Mouse (Mus musculus) cerebral cortex, adult 2 months (tissue): ENCODE results near the gene Ubap1.

Source experiments
- WGBS: fragments of 180-500 bp; shearing (Covaris S2); methylation state at CpG from one replicate; pipeline ENCODE4 v1.1.7; 2018; 5-methylcytosine and 5-hydroxymethylcytosine counted together

The Ubap1 gene

DNA sequence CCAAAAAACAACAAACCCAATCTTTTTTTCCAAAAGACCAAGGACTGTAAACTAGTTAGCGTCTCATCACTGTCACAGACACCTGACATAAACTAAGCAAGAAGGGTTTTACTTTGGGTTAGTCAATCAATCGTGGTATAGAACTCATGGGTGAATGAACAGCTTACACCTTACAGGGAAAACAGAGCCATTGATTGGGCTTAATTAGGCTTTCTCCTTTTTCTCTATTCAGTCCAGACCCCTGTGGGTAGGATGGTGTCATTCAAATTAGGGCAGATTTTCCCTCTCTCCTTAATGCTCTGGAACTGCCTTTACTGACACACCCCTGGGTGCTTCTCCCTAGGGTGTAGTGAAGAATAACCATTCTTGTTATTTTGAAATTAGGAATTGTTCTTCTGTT lies 8.4 kb downstream of the Ubap1 start:
- WGBS: 63% methylated on average over 2 of the region's 2 CpGs

DNA sequence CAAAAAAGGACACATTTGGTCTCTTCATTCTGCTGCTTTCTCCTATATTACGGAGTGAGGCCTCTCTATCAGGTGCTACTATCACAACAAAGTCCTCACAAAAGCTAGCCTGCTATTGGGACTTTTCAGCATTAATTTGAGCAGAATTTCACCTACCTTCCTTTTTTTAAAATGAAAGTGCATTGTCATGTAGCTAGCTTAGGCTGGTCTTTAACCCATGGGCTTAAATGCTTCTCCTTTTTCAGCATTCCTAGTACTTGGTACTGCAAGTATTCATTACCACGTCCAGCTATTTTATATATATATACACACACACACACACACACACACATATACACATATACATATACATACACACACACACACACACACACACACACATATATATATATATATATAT lies 9.9 kb downstream of the Ubap1 start:
- WGBS: 75% methylated on average over 2 of the region's 2 CpGs

- WGBS: 88% methylated on average over 7 of the region's 7 CpGs
These were observed 10.6 kb downstream of the Ubap1 start for GRCm38 (mm10) chr4:41359358-41359757.

- WGBS: 93% methylated on average over 3 of the region's 3 CpGs
These were observed 12.3 kb downstream of the Ubap1 start for GRCm38 (mm10) chr4:41361059-41361458.

- 67% methylated on average over 4 of the region's 4 CpGs for WGBS
These were observed 19.4 kb downstream of the Ubap1 start for GRCm38 (mm10) chr4:41368198-41368597.

DNA sequence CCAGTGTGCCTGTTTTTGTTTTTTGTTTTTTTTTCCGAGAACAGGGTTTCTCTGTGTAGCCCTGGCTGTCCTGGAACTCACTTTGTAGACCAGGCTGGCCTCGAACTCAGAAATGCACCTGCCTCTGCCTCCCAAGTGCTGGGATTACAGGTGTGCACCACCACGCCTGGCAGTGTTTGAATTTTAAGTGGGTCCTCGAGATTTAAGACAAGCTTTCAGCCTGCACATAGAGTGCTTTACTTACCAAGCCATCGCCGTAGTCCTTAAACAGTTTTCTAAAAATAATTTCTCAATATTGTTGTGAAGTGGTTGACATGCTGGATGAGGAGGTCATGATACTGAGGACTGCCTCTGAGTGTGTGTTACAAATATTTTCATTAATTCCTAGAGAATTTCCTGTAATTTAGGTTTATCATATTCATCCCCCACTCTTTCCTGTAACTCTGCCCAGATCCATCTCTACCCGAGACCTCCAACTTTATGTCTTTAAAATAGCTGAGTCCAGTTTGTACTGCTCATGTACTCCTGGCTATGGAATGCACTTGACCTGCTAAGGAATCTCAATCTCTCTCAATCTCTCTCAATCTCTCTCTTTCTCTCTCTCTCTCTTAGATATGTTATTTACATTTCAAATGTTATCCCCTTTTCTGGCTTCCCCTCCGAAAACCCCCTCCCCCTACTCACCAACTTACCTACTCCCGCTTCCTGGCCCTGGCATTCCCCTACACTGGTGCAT lies 21.1 kb downstream of the Ubap1 start:
- WGBS: 87% methylated on average over 9 of the region's 9 CpGs

- 95% methylated on average over 5 of the region's 5 CpGs for WGBS
These were observed 32.6 kb downstream of the Ubap1 start for GRCm38 (mm10) chr4:41381213-41381950.

GRCm38 (mm10) chr4:41386412-41386975 lies 37.7 kb downstream of the Ubap1 start:
- 71% methylated on average over 1 of the region's 1 CpGs for WGBS

GRCm38 (mm10) chr4:41387755-41388469 lies 39.1 kb downstream of the Ubap1 start:
- WGBS: 66% methylated on average over 7 of the region's 7 CpGs

DNA sequence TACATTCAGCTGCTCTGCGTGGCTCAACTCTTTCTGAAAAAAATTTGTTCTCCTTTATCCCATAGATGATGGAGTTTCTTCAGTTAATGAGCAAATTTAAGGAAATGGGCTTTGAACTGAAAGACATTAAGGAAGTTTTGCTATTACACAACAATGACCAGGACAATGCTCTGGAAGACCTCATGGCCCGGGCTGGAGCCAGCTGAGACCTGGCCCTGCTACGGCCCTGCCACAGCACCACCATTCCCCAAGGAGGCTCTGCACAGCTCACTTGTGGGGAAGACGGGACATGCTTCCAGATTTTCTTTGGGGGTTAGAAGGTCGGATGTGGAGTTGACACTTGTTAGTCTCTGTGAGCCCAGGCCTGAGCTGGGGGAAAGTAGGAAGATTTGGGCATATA lies 39.8 kb downstream of the Ubap1 start:
- WGBS: 77% methylated on average over 5 of the region's 5 CpGs

- WGBS: 81% methylated on average over 5 of the region's 5 CpGs
These were observed 40.4 kb downstream of the Ubap1 start for GRCm38 (mm10) chr4:41389240-41389639.

- 27% methylated on average over 3 of the region's 3 CpGs for WGBS
These were observed 41.3 kb downstream of the Ubap1 start for GRCm38 (mm10) chr4:41390122-41390521.

- WGBS: 81% methylated on average over 2 of the region's 2 CpGs
These were observed 42.2 kb downstream of the Ubap1 start for GRCm38 (mm10) chr4:41391015-41391414.

- 72% methylated on average over 9 of the region's 9 CpGs for WGBS
These were observed 45.9 kb downstream of the Ubap1 start for GRCm38 (mm10) chr4:41394651-41395050.

GRCm38 (mm10) chr4:41398353-41398752 lies 49.6 kb downstream of the Ubap1 start:
- 86% methylated on average over 6 of the region's 6 CpGs for WGBS

DNA sequence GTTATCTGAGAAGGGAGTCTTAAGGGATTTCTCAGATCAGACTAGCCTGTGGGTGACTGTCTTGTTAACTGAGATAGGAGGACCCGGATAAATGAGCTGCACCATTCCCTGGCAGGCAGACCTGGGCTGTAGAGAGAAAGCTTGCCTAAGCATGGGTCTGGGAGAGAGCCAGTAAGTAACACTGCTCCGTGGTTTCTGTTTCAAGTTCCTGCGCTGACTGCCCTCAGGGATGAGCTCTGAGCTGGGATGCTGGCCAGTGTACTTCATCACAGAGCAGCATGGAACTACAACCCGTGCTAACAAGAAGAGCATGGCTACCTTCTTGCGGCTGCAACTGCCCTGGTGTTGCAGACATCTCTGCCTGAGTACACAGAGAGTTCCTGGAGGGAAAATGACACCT lies 51.1 kb downstream of the Ubap1 start:
- 58% methylated on average over 5 of the region's 5 CpGs for WGBS

- 92% methylated on average over 5 of the region's 5 CpGs for WGBS
These were observed 52.8 kb downstream of the Ubap1 start for GRCm38 (mm10) chr4:41401573-41401972.

- WGBS: 94% methylated on average over 9 of the region's 9 CpGs
These were observed 57.8 kb downstream of the Ubap1 start for GRCm38 (mm10) chr4:41406597-41406996.

GRCm38 (mm10) chr4:41407353-41407752 lies 58.6 kb downstream of the Ubap1 start:
- WGBS: 90% methylated on average over 2 of the region's 2 CpGs

- 33% methylated on average over 1 of the region's 1 CpGs for WGBS
These were observed 60.5 kb downstream of the Ubap1 start for GRCm38 (mm10) chr4:41409341-41409740.

- WGBS: 63% methylated on average over 5 of the region's 5 CpGs
These were observed 90.1 kb downstream of the Ubap1 start for GRCm38 (mm10) chr4:41438931-41439330.
